Mouse (Mus musculus): ENCODE data around the gene Trp53i13. TPM values are rescaled to one million over a fixed set of nuclear protein-coding genes. Genes with fewer than 3 reads are reported as not detected.

Trp53i13 gene
- polyA plus RNA-seq, 1 experiment, result 1.3 TPM

- H3K27me3 ChIP-seq (ENCODE audit: control insufficient read depth), result peaks cover 68% of the 10 kb centered on the region
- H3K36me3 ChIP-seq (ENCODE audit: control insufficient read depth), result no peaks in the 10 kb centered on the region
- peaks cover 19% of the 10 kb centered on the region for H3K4me1 ChIP-seq (ENCODE audit: control insufficient read depth)
- TF ChIP-seq TAL1 (IDR thresholded peaks at IDR 0.05; ENCODE audit: low read length) (no peak), GATA1 (IDR thresholded peaks at IDR 0.05; ENCODE audit: low read length) (no peak)
- H3K4me3 ChIP-seq (replicated peaks), result no peak within 1 kb of the TSS
- peaks cover 13% of the 10 kb centered on the region for H3K9me3 ChIP-seq (ENCODE audit: control insufficient read depth, low read length)
Observed at GRCm38 (mm10) chr11:77519043-77519442, 3.3 kb upstream of the Trp53i13 start, which contains the start of gene Gm10392. Gene Gm10392 (minus strand): TSS chr11:77519198.

- Histone ChIP-seq H3K27me3 (ENCODE audit: control insufficient read depth) (peaks cover 75% of the 10 kb centered on the region), H3K4me3 (replicated peaks) (no peak overlapping the region), H3K9me3 (ENCODE audit: control insufficient read depth, low read length) (peaks cover 9% of the 10 kb centered on the region), H3K4me1 (ENCODE audit: control insufficient read depth) (peaks cover 26% of the 10 kb centered on the region), H3K36me3 (ENCODE audit: control insufficient read depth) (no peaks in the 10 kb centered on the region)
- no peak for TF ChIP-seq TAL1 (IDR thresholded peaks at IDR 0.05; ENCODE audit: low read length)
- no peak for TF ChIP-seq GATA1 (IDR thresholded peaks at IDR 0.05; ENCODE audit: low read length)
Observed at GRCm38 (mm10) chr11:77518051-77518798, 2.4 kb upstream of the Trp53i13 start.

- Histone ChIP-seq H3K4me3 (replicated peaks) (no peak overlapping the region), H3K9me3 (ENCODE audit: control insufficient read depth, low read length) (peaks cover 9% of the 10 kb centered on the region), H3K27me3 (ENCODE audit: control insufficient read depth) (peaks cover 75% of the 10 kb centered on the region), H3K4me1 (ENCODE audit: control insufficient read depth) (peaks cover 38% of the 10 kb centered on the region), H3K36me3 (ENCODE audit: control insufficient read depth) (no peaks in the 10 kb centered on the region)
- no peak for TF ChIP-seq GATA1 (IDR thresholded peaks at IDR 0.05; ENCODE audit: low read length)
- TF ChIP-seq TAL1 (IDR thresholded peaks at IDR 0.05; ENCODE audit: low read length), result no peak
Observed at GRCm38 (mm10) chr11:77516553-77517425, 1.0 kb upstream of the Trp53i13 start.

GRCm38 (mm10) chr11:77514832-77515636 lies 746 bp downstream of the Trp53i13 start, which contains the start of gene Abhd15:
Gene Abhd15 (plus strand): TSS chr11:77515121.
- Histone ChIP-seq H3K36me3 (ENCODE audit: control insufficient read depth) (no peaks in the 10 kb centered on the region), H3K4me3 (replicated peaks) (peak within 1 kb of the TSS; percentile 83), H3K4me1 (ENCODE audit: control insufficient read depth) (peaks cover 39% of the 10 kb centered on the region), H3K27me3 (ENCODE audit: control insufficient read depth) (peaks cover 70% of the 10 kb centered on the region), H3K9me3 (ENCODE audit: control insufficient read depth, low read length) (peaks cover 9% of the 10 kb centered on the region)
- TF ChIP-seq GATA1 (IDR thresholded peaks at IDR 0.05; ENCODE audit: low read length) (no peak), TAL1 (IDR thresholded peaks at IDR 0.05; ENCODE audit: low read length) (no peak)

GRCm38 (mm10) chr11:77514281-77514831 lies 1.4 kb downstream of the Trp53i13 start:
- Histone ChIP-seq H3K4me1 (ENCODE audit: control insufficient read depth) (peaks cover 39% of the 10 kb centered on the region), H3K36me3 (ENCODE audit: control insufficient read depth) (no peaks in the 10 kb centered on the region), H3K4me3 (replicated peaks) (peak overlapping the region; percentile 83), H3K27me3 (ENCODE audit: control insufficient read depth) (peaks cover 64% of the 10 kb centered on the region), H3K9me3 (ENCODE audit: control insufficient read depth, low read length) (peaks cover 9% of the 10 kb centered on the region)
- TF ChIP-seq TAL1 (IDR thresholded peaks at IDR 0.05; ENCODE audit: low read length) (peak; percentile 29; the same call in 1 of the 3 replicates), GATA1 (IDR thresholded peaks at IDR 0.05; ENCODE audit: low read length) (peak; percentile 46)

GRCm38 (mm10) chr11:77513811-77514170 lies 2.0 kb downstream of the Trp53i13 start:
- Histone ChIP-seq H3K4me1 (ENCODE audit: control insufficient read depth) (peaks cover 39% of the 10 kb centered on the region), H3K4me3 (replicated peaks) (peak overlapping the region; percentile 83), H3K27me3 (ENCODE audit: control insufficient read depth) (peaks cover 59% of the 10 kb centered on the region), H3K36me3 (ENCODE audit: control insufficient read depth) (no peaks in the 10 kb centered on the region), H3K9me3 (ENCODE audit: control insufficient read depth, low read length) (peaks cover 9% of the 10 kb centered on the region)
- TF ChIP-seq TAL1 (IDR thresholded peaks at IDR 0.05; ENCODE audit: low read length) (no peak), GATA1 (IDR thresholded peaks at IDR 0.05; ENCODE audit: low read length) (no peak)

GRCm38 (mm10) chr11:77512891-77513810 lies 2.6 kb downstream of the Trp53i13 start:
- peaks cover 9% of the 10 kb centered on the region for H3K9me3 ChIP-seq (ENCODE audit: control insufficient read depth, low read length)
- peaks cover 52% of the 10 kb centered on the region for H3K27me3 ChIP-seq (ENCODE audit: control insufficient read depth)
- TF ChIP-seq GATA1 (IDR thresholded peaks at IDR 0.05; ENCODE audit: low read length), result no peak
- no peak for TF ChIP-seq TAL1 (IDR thresholded peaks at IDR 0.05; ENCODE audit: low read length)
- H3K4me3 ChIP-seq (replicated peaks), result peak overlapping the region; percentile 83
- no peaks in the 10 kb centered on the region for H3K36me3 ChIP-seq (ENCODE audit: control insufficient read depth)
- H3K4me1 ChIP-seq (ENCODE audit: control insufficient read depth), result peaks cover 45% of the 10 kb centered on the region

All from erythroblast, embryonic 14.5 days (primary cell).